Comparison of ENCODE assay signal across 23 mouse cellular contexts in genomic region chr11:86980526-86980925, GRCm38 (mm10). TPM values are rescaled to one million over a fixed set of nuclear protein-coding genes. Genes with fewer than 3 reads are reported as not detected.
A peak's percentile ranks its signal among the peaks of the same experiment; 100 is the strongest.
DNase-seq lines count a peak whose midpoint lies in the region; ATAC-seq lines count a peak whose summit lies in the region.
"Had no signal": no experiment of that assay in that cellular context is flagged by ENCODE, and none has a peak within 500 bp of the region (broad histone marks: within the 10 kb centered on the region; RNA-seq: fewer than 3 reads in every experiment).

No protein-coding gene starts in this region.

- H3K27me3 ChIP-seq in heart, embryonic 15.5 days: no peaks in the 10 kb centered on the region
- peaks cover 28% of the 10 kb centered on the region for H3K27me3 ChIP-seq in megakaryocyte, embryonic 14.5 days (replicated peaks)
- H3K27me3 ChIP-seq in liver, embryonic 12.5 days (replicated peaks): no peaks in the 10 kb centered on the region
- H3K27me3 ChIP-seq: embryonic facial prominence, embryonic 12.5 days; forebrain, embryonic 13.5 days; hindbrain, embryonic 13.5 days; limb, embryonic 12.5 days; neural tube, embryonic 13.5 days; Patski had no signal

- no peak for ATAC-seq in heart, embryonic 15.5 days (replicated peaks; ENCODE audit: insufficient number of reproducible peaks, insufficient read depth, low FRiP score, low read depth)
- ATAC-seq in megakaryocyte, adult 5-6 weeks (ENCODE audit: poor library complexity, severe bottlenecking): no peak
- ATAC-seq in liver, embryonic 12.5 days: no peak
- ATAC-seq: forebrain, embryonic 13.5 days; midbrain, embryonic 16.5 days; Patski had no signal

- H3K9ac ChIP-seq in heart, embryonic 15.5 days: no peak overlapping the region
- H3K9ac ChIP-seq in liver, embryonic 12.5 days: no peak overlapping the region
- H3K9ac ChIP-seq: embryonic facial prominence, embryonic 12.5 days; forebrain, embryonic 13.5 days; hindbrain, embryonic 13.5 days; limb, embryonic 12.5 days; neural tube, embryonic 13.5 days had no signal

- H3K4me3 ChIP-seq in heart, embryonic 15.5 days: no peak overlapping the region
- peak overlapping the region; percentile 28 for H3K4me3 ChIP-seq in megakaryocyte, embryonic 14.5 days (replicated peaks)
- no peak overlapping the region for H3K4me3 ChIP-seq in liver, embryonic 12.5 days
- H3K4me3 ChIP-seq: embryonic facial prominence, embryonic 12.5 days; forebrain, embryonic 13.5 days; hindbrain, embryonic 13.5 days; layer of hippocampus, adult 2 months; limb, embryonic 12.5 days; midbrain, embryonic 10.5 days; myocyte; neural tube, embryonic 13.5 days had no signal

- H3K4me1 ChIP-seq in heart, embryonic 15.5 days (replicated peaks): peaks cover 51% of the 10 kb centered on the region
- H3K4me1 ChIP-seq in megakaryocyte, embryonic 14.5 days: peaks cover 28% of the 10 kb centered on the region
- peaks cover 9% of the 10 kb centered on the region; the same call in 1 of the 2 replicates for H3K4me1 ChIP-seq in liver, embryonic 12.5 days

- peak overlapping the region; percentile 52 for H3K27ac ChIP-seq in heart, embryonic 15.5 days
- no peak overlapping the region for H3K27ac ChIP-seq in liver, embryonic 12.5 days
- H3K27ac ChIP-seq: embryonic facial prominence, embryonic 12.5 days; forebrain, embryonic 13.5 days; hindbrain, embryonic 13.5 days; layer of hippocampus, adult 2 months; midbrain, embryonic 10.5 days; neural tube, embryonic 13.5 days had no signal

- no peak overlapping the region for H3K4me2 ChIP-seq in heart, embryonic 15.5 days
- H3K4me2 ChIP-seq in liver, embryonic 12.5 days: no peak overlapping the region
- H3K4me2 ChIP-seq: embryonic facial prominence, embryonic 12.5 days; forebrain, embryonic 13.5 days; hindbrain, embryonic 13.5 days; limb, embryonic 12.5 days; neural tube, embryonic 13.5 days had no signal

- no peak for DNase-seq in heart, adult 18-20 months
- peak; percentile 50 to 53 for DNase-seq in thymus, postnatal 10 days (ENCODE audit: low spot score in 2 of 2)
- DNase-seq in liver: no peak
- DNase-seq: B cell, adult 2 months; cerebellum, adult 11 months; cerebellum, adult 9-11 months; kidney, adult 8-10 months; kidney, postnatal 14 days had no signal

- peaks cover 9% of the 10 kb centered on the region; the same call in 1 of the 2 replicates for H3K36me3 ChIP-seq in heart, embryonic 15.5 days
- peaks cover 7% of the 10 kb centered on the region for H3K36me3 ChIP-seq in megakaryocyte, embryonic 14.5 days (replicated peaks; ENCODE audit: low read length)
- no peaks in the 10 kb centered on the region for H3K36me3 ChIP-seq in liver, embryonic 12.5 days
- H3K36me3 ChIP-seq: G1E; neural tube, embryonic 13.5 days had no signal

- 88% methylated on average over 6 of the region's 6 CpGs for WGBS in heart, embryonic 15.5 days
- 76% methylated on average over 6 of the region's 6 CpGs for WGBS in liver, embryonic 12.5 days (ENCODE audit: insufficient replicate concordance)

- H3K9me3 ChIP-seq in heart, embryonic 15.5 days (replicated peaks): no peaks in the 10 kb centered on the region
- peaks cover 6% of the 10 kb centered on the region; the same call in 1 of the 2 replicates for H3K9me3 ChIP-seq in megakaryocyte, embryonic 14.5 days
- no peaks in the 10 kb centered on the region for H3K9me3 ChIP-seq in liver, embryonic 12.5 days (replicated peaks)
- H3K9me3 ChIP-seq: embryonic facial prominence, embryonic 12.5 days; forebrain, embryonic 13.5 days; G1E; hindbrain, embryonic 13.5 days; limb, embryonic 12.5 days; midbrain, embryonic 10.5 days; neural tube, embryonic 13.5 days had no signal

RNA-seq across cellular contexts. Expression of gene Ypel2, which starts 13.0 kb away (rescaled TPM):
- polyA plus RNA-seq in heart, embryonic 15.5 days (2015; fragmentation: Nextera tagmentation; extraction: Ambion mirVana): 20.8 and 23.1 TPM in 2 replicates
- 10 to 100 TPM; 21.4 to 25.5 TPM for total RNA-seq in heart, adult 18-20 months (2021)
- polyA plus RNA-seq in megakaryocyte, embryonic 14.5 days (2012; ENCODE audit: insufficient read depth, low replicate concordance): 1.7 and 4.5 TPM in 2 replicates
- 6.7 and 7.5 TPM in 2 replicates for total RNA-seq in megakaryocyte, adult 5-6 weeks (2015)
- total RNA-seq in megakaryocyte, adult 5-6 weeks (2017): 5.6 and 6.9 TPM in 2 replicates
- 1.3 and 1.4 TPM in 2 replicates for polyA plus RNA-seq in liver, embryonic 12.5 days (2016; fragmentation: Nextera tagmentation; extraction: Ambion mirVana)

Comparison
In these comparisons a context has a peak if more than half of its experiments do, and no peak if none do; other contexts are left out.
1. DNase-seq: peak in thymus, postnatal 10 days (2 of 2); none in heart, adult 18-20 months (0 of 2) and liver (single experiment).